Mouse (Mus musculus): ENCODE measurements around the gene Dcp1b. TPM values are rescaled to one million over a fixed set of nuclear protein-coding genes. Genes with fewer than 3 reads are reported as not detected.

Dcp1b gene
- 4.9 and 5.3 TPM in 2 replicates for polyA plus RNA-seq (2012; rRNA removed)
- 2.9 TPM in 2 replicates for polyA plus RNA-seq (2014; fragmentation: Nextera tagmentation; extraction: Ambion mirVana)

GRCm38 (mm10) chr6:119175078-119175853, at the start of gene Dcp1b:
Gene Dcp1b, plus strand, starts transcription at chr6:119175253.
- peak within 1 kb of the TSS; percentile 79 for H3K9ac ChIP-seq (replicated peaks)
- TF ChIP-seq CTCF (IDR thresholded peaks at IDR 0.05; ENCODE audit: low read depth) (peak; percentile 41; the same call in 1 of the 2 replicates), EP300 (IDR thresholded peaks at IDR 0.05; ENCODE audit: low read depth) (no peak)
- ATAC-seq (ENCODE audit: insufficient read depth) (peak; percentile 93), DNase-seq (ENCODE audit: low read depth in 3 of 3, low spot score in 3 of 3) (peak; percentile 79)
- no peaks in the 10 kb centered on the region for H3K27me3 ChIP-seq (ENCODE audit: control insufficient read depth, insufficient read depth, low read length)
- under 1% methylated on average over 65 of the region's 65 CpGs for WGBS (ENCODE audit: insufficient replicate concordance)
- H3K4me3 ChIP-seq (ENCODE audit: insufficient read depth in 1 of 2, low read depth in 2 of 2, low read length in 2 of 2): peak within 1 kb of the TSS; percentile 78 to 89
- no peaks in the 10 kb centered on the region for H3K36me3 ChIP-seq (replicated peaks; ENCODE audit: control insufficient read depth, insufficient read depth, low read depth)
- peaks cover 4 to 8% of the 10 kb centered on the region in 2 experiments for H3K4me1 ChIP-seq (replicated peaks; ENCODE audit: control insufficient read depth in 2 of 2, insufficient read depth in 2 of 2, low read length in 1 of 2)
- H3K9me3 ChIP-seq (ENCODE audit: control insufficient read depth, low read length): no peaks in the 10 kb centered on the region
- peak within 1 kb of the TSS; percentile 62 for H3K4me2 ChIP-seq (ENCODE audit: low read depth)
- peak within 1 kb of the TSS; percentile 31 for H3K27ac ChIP-seq

GRCm38 (mm10) chr6:119126991-119127390, 48.1 kb upstream of the Dcp1b start:
- H3K27ac ChIP-seq: no peak overlapping the region
- H3K27me3 ChIP-seq (ENCODE audit: control insufficient read depth, insufficient read depth, low read length): no peaks in the 10 kb centered on the region
- no peak overlapping the region for H3K9ac ChIP-seq (replicated peaks)
- no peaks in the 10 kb centered on the region for H3K9me3 ChIP-seq (ENCODE audit: control insufficient read depth, low read length)
- H3K36me3 ChIP-seq (replicated peaks; ENCODE audit: control insufficient read depth, insufficient read depth, low read depth): no peaks in the 10 kb centered on the region
- DNase-seq (ENCODE audit: low read depth in 3 of 3, low spot score in 3 of 3): no peak
- WGBS (ENCODE audit: insufficient replicate concordance): 53% methylated on average over 3 of the region's 3 CpGs
- H3K4me1 ChIP-seq (replicated peaks; ENCODE audit: control insufficient read depth in 2 of 2, insufficient read depth in 2 of 2, low read length in 1 of 2): no peaks in the 10 kb centered on the region
- no peak overlapping the region for H3K4me3 ChIP-seq (ENCODE audit: insufficient read depth in 1 of 2, low read depth in 2 of 2, low read length in 2 of 2)
- TF ChIP-seq EP300 (IDR thresholded peaks at IDR 0.05; ENCODE audit: low read depth) (no peak), CTCF (IDR thresholded peaks at IDR 0.05; ENCODE audit: low read depth) (no peak)
- no peak for ATAC-seq (ENCODE audit: insufficient read depth)
- no peak overlapping the region for H3K4me2 ChIP-seq (ENCODE audit: low read depth)

GRCm38 (mm10) chr6:119128076-119128475, 47.0 kb upstream of the Dcp1b start:
- Histone ChIP-seq H3K4me3 (ENCODE audit: insufficient read depth in 1 of 2, low read depth in 2 of 2, low read length in 2 of 2) (no peak overlapping the region), H3K36me3 (replicated peaks; ENCODE audit: control insufficient read depth, insufficient read depth, low read depth) (no peaks in the 10 kb centered on the region), H3K27me3 (ENCODE audit: control insufficient read depth, insufficient read depth, low read length) (no peaks in the 10 kb centered on the region), H3K9ac (replicated peaks) (no peak overlapping the region), H3K27ac (no peak overlapping the region), H3K4me1 (replicated peaks; ENCODE audit: control insufficient read depth in 2 of 2, insufficient read depth in 2 of 2, low read length in 1 of 2) (no peaks in the 10 kb centered on the region), H3K9me3 (ENCODE audit: control insufficient read depth, low read length) (no peaks in the 10 kb centered on the region), H3K4me2 (ENCODE audit: low read depth) (no peak overlapping the region)
- no peak for TF ChIP-seq CTCF (IDR thresholded peaks at IDR 0.05; ENCODE audit: low read depth)
- no peak for TF ChIP-seq EP300 (IDR thresholded peaks at IDR 0.05; ENCODE audit: low read depth)
- WGBS (ENCODE audit: insufficient replicate concordance): 56% methylated on average over 1 of the region's 1 CpGs
- ATAC-seq (ENCODE audit: insufficient read depth): no peak
- DNase-seq (ENCODE audit: low read depth in 3 of 3, low spot score in 3 of 3): no peak

- H3K36me3 ChIP-seq (replicated peaks; ENCODE audit: control insufficient read depth, insufficient read depth, low read depth): no peaks in the 10 kb centered on the region
- no peaks in the 10 kb centered on the region for H3K4me1 ChIP-seq (replicated peaks; ENCODE audit: control insufficient read depth in 2 of 2, insufficient read depth in 2 of 2, low read length in 1 of 2)
- TF ChIP-seq CTCF (IDR thresholded peaks at IDR 0.05; ENCODE audit: low read depth) (no peak), EP300 (IDR thresholded peaks at IDR 0.05; ENCODE audit: low read depth) (no peak)
- no peak overlapping the region for H3K9ac ChIP-seq (replicated peaks)
- no peak overlapping the region for H3K4me3 ChIP-seq (ENCODE audit: insufficient read depth in 1 of 2, low read depth in 2 of 2, low read length in 2 of 2)
- 72% methylated on average over 8 of the region's 8 CpGs for WGBS (ENCODE audit: insufficient replicate concordance)
- H3K27me3 ChIP-seq (ENCODE audit: control insufficient read depth, insufficient read depth, low read length): no peaks in the 10 kb centered on the region
- no peak overlapping the region for H3K4me2 ChIP-seq (ENCODE audit: low read depth)
- H3K9me3 ChIP-seq (ENCODE audit: control insufficient read depth, low read length): no peaks in the 10 kb centered on the region
- ATAC-seq (ENCODE audit: insufficient read depth): no peak
- no peak overlapping the region for H3K27ac ChIP-seq
- no peak for DNase-seq (ENCODE audit: low read depth in 3 of 3, low spot score in 3 of 3)
Measured at GRCm38 (mm10) chr6:119128521-119128920, 46.5 kb upstream of the Dcp1b start.

GRCm38 (mm10) chr6:119129664-119130063, 45.4 kb upstream of the Dcp1b start:
- DNase-seq (ENCODE audit: low read depth in 3 of 3, low spot score in 3 of 3) (no peak), ATAC-seq (ENCODE audit: insufficient read depth) (no peak)
- Histone ChIP-seq H3K36me3 (replicated peaks; ENCODE audit: control insufficient read depth, insufficient read depth, low read depth) (no peaks in the 10 kb centered on the region), H3K27me3 (ENCODE audit: control insufficient read depth, insufficient read depth, low read length) (no peaks in the 10 kb centered on the region), H3K9me3 (ENCODE audit: control insufficient read depth, low read length) (no peaks in the 10 kb centered on the region), H3K4me1 (replicated peaks; ENCODE audit: control insufficient read depth in 2 of 2, insufficient read depth in 2 of 2, low read length in 1 of 2) (no peaks in the 10 kb centered on the region), H3K9ac (replicated peaks) (no peak overlapping the region), H3K4me3 (ENCODE audit: insufficient read depth in 1 of 2, low read depth in 2 of 2, low read length in 2 of 2) (no peak overlapping the region), H3K27ac (no peak overlapping the region), H3K4me2 (ENCODE audit: low read depth) (no peak overlapping the region)
- TF ChIP-seq EP300 (IDR thresholded peaks at IDR 0.05; ENCODE audit: low read depth): no peak
- TF ChIP-seq CTCF (IDR thresholded peaks at IDR 0.05; ENCODE audit: low read depth): peak; percentile 77
- WGBS (ENCODE audit: insufficient replicate concordance): 49% methylated on average over 5 of the region's 5 CpGs
